Mouse (Mus musculus) forebrain, embryonic 16.5 days (tissue): ENCODE data around the gene Whrn. TPM values are rescaled to one million over a fixed set of nuclear protein-coding genes. Genes with fewer than 3 reads are reported as not detected.

Experiments
- ATAC-seq: fragments of 200-750 bp; cut with Nextera tagmentation; 2 replicates; pipeline ENCODE4 v1.8.0; 2017; ENCODE audit warnings: mild to moderate bottlenecking, moderate library complexity
- H3K27ac ChIP-seq: fragments of 300-500 bp; sonication (generic); 2 replicates; pipeline ENCODE4 v1.5.1; 2014; ENCODE audit warnings: low read length, control low read depth
- H3K27me3 ChIP-seq: fragments of 300-500 bp; sonication (generic); replicated peaks from 2 replicates; pipeline ENCODE4 v1.6.1; 2014; ENCODE audit warnings: low read length; ENCODE audit not compliant: control insufficient read depth, insufficient read depth
- H3K36me3 ChIP-seq: fragments of 300-500 bp; sonication (generic); 2 replicates; pipeline ENCODE4 v1.6.1; 2014; ENCODE audit not compliant: control insufficient read depth, insufficient read depth
- H3K4me1 ChIP-seq: fragments of 300-500 bp; sonication (generic); replicated peaks from 2 replicates; pipeline ENCODE4 v1.6.1; 2014; ENCODE audit warnings: low read length; ENCODE audit not compliant: control insufficient read depth, insufficient read depth
- H3K4me2 ChIP-seq: fragments of 300-500 bp; sonication (generic); 2 replicates; pipeline ENCODE4 v1.6.1; 2014; ENCODE audit warnings: mild to moderate bottlenecking, low read length, control low read depth
- H3K4me3 ChIP-seq: fragments of 300-500 bp; sonication (generic); replicated peaks from 2 replicates; pipeline ENCODE4 v1.5.1; 2014; ENCODE audit warnings: mild to moderate bottlenecking, low read length, control low read depth
- H3K9ac ChIP-seq: fragments of 300-500 bp; sonication (generic); replicated peaks from 2 replicates; pipeline ENCODE4 v1.6.1; 2014; ENCODE audit warnings: low read depth, low read length, control low read depth
- H3K9me3 ChIP-seq: fragments of 300-500 bp; sonication (generic); 2 replicates; pipeline ENCODE4 v1.6.1; 2016; ENCODE audit warnings: low read length; ENCODE audit not compliant: control insufficient read depth
- WGBS: fragments of 180-500 bp; shearing (Covaris S2); extraction: QIAGEN DNeasy Blood & Tissue Kit; methylation state at CpG from one replicate; pipeline ENCODE4 v1.1.7; 2014; 5-methylcytosine and 5-hydroxymethylcytosine counted together
- polyA plus RNA-seq: library from polyadenylated mRNA; unstranded; fragments of >200 nt; fragmentation: Nextera tagmentation; extraction: Ambion mirVana; gene quantifications from 2 replicates; pipeline ENCODE4 v1.2.1, GENCODE M21; 2015

The Whrn gene
- polyA plus RNA-seq, 1 experiment from 2014 or later = 6.4 TPM

DNA sequence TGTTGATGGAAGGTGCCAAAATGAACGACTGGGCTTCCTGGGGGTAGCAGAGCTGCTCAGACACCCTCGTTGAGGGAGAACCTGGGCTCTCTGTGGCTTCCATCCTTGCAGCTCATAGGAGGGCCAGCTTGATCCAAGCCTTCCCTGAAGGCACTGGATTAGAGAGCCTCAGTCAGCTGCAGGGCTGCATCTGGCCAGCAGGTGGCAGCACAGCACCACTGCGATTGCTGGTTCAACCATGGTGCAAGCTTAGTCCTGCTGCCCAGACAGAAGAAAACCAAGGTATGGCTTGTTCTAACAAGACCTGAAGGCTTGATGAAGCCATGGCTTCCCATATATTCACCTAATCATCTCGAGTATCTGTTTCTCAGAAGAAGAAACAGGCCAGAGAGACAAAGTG lies 127.2 kb downstream of the Whrn start:
- H3K27me3 ChIP-seq = no peaks in the 10 kb centered on the region
- no peak overlapping the region for H3K4me2 ChIP-seq
- no peak overlapping the region for H3K27ac ChIP-seq
- 14% methylated on average over 4 of the region's 4 CpGs for WGBS
- ATAC-seq = peak; percentile 70
- no peaks in the 10 kb centered on the region for H3K9me3 ChIP-seq
- peaks cover 10% of the 10 kb centered on the region for H3K36me3 ChIP-seq
- H3K4me1 ChIP-seq = no peaks in the 10 kb centered on the region
- no peak overlapping the region for H3K9ac ChIP-seq
- no peak overlapping the region for H3K4me3 ChIP-seq

Other genes starting within 250 kb of the Whrn start
- not detected in 2 replicates for gene Orm1, start 151.4 kb downstream of the Whrn start, polyA plus RNA-seq
- gene Orm3, start 139.8 kb downstream of the Whrn start, polyA plus RNA-seq = not detected in 2 replicates
- gene Orm2, start 133.5 kb downstream of the Whrn start, polyA plus RNA-seq = not detected in 2 replicates
- 10.6 and 11.2 TPM in 2 replicates for gene Akna, start 92.6 kb downstream of the Whrn start, polyA plus RNA-seq
- gene Atp6v1g1, start 48.8 kb upstream of the Whrn start, polyA plus RNA-seq = 427 and 436 TPM in 2 replicates
- 4.8 and 6.0 TPM in 2 replicates for gene Tmem268, start 62.8 kb upstream of the Whrn start, polyA plus RNA-seq
- not detected in 2 replicates for gene Gm11213, start 109.3 kb upstream of the Whrn start, polyA plus RNA-seq
- gene Tex48, start 126.4 kb upstream of the Whrn start, polyA plus RNA-seq = not detected in 2 replicates
- not detected in 2 replicates for gene Gm11214, start 167.4 kb upstream of the Whrn start, polyA plus RNA-seq
- gene Tnfsf15, start 249.1 kb upstream of the Whrn start, polyA plus RNA-seq = not detected in 2 replicates